Mouse (Mus musculus) lung, postnatal 0 days (tissue): Measurements from ENCODE around the gene Mmp21.

Experiments used
- CTCF ChIP-seq: IDR thresholded peaks from 2 replicates; pipeline ENCODE4 v1.5.1; 2016; ENCODE audit warnings: antibody characterized with exemption, mild to moderate bottlenecking
- EP300 ChIP-seq: IDR thresholded peaks from 2 replicates; pipeline ENCODE4 v1.6.1; 2016; ENCODE audit warnings: antibody characterized with exemption, mild to moderate bottlenecking, control low read depth

DNA sequence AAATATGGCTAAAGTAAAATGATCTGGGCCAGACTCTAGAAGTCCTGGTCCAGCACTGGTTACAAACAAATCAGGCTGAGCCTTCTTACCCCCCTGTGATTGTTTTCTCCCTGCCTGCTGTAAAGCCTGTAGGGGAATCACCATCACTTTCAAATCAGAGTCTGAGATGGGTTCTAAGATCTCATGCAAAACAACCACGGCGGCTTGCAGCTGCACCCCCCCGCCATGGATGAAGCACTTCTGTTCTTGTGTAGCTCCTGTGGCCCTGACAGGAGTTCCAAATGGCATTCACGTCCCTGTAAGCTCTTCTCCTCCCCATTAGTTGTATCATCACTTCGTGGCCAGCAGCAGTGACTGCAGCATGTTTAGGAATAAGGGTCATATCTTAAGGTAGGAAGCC is 3.8 kb upstream of the Mmp21 start:
- TF ChIP-seq EP300 (no peak), CTCF (no peak)
